Mouse (Mus musculus) lung, postnatal 4 days (tissue): Measurements from ENCODE around the gene Gm3486.
"Not testable (repeated sequence)": the region's sequence is repeated elsewhere in the genome, so short reads cannot be mapped to it uniquely, and the experiment has no call there.

Source experiments
- DNase-seq, 2 experiments: peaks; one replicate each; pipeline ENCODE4 v3.0.0; 2021

The Gm3486 gene

GRCm38 (mm10) chr14:41489385-41489784, at the start of gene Gm3486:
Gene Gm3486 (minus strand): TSS chr14:41489485.
- not testable (repeated sequence) for DNase-seq

GRCm38 (mm10) chr14:41524695-41525094, 35.4 kb upstream of the Gm3486 start:
- DNase-seq = not testable (repeated sequence)

- not testable (repeated sequence) for DNase-seq
These were observed 31.4 kb upstream of the Gm3486 start for GRCm38 (mm10) chr14:41520683-41521082.

GRCm38 (mm10) chr14:41453418-41453817, 35.9 kb downstream of the Gm3486 start, which contains the start of gene Gm7954:
Gene Gm7954 (minus strand): TSS chr14:41453518.
- DNase-seq = not testable (repeated sequence)
